Mouse (Mus musculus): ENCODE measurements around the gene Angpt4.

Gene Angpt4

DNA sequence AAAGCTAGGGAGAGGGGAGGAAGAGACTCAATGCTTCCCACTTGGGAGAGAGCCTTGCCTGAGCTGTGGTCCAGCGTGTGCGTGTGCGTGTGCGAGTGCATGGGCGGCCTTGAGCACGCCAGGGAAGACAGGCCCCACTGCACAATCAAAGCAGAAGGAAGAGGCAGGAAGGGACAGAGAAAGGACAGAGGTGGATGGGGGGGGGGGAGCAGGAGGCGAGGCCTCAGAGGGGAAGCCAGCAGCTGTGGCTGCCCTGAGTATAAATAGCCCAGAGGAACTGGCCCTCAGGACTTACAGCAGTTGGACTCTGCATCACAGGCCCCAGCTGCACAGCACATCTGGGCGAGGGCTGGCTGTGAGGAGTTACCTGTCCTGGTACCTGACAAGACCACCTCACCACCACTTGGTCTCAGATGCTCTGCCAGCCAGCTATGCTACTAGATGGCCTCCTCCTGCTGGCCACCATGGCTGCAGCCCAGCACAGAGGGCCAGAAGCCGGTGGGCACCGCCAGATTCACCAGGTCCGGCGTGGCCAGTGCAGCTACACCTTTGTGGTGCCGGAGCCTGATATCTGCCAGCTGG lies at the start of gene Angpt4:
Gene Angpt4, plus strand, starts transcription at position 292 of the 582 bp plus-strand sequence.
- no peak for DNase-seq

DNA sequence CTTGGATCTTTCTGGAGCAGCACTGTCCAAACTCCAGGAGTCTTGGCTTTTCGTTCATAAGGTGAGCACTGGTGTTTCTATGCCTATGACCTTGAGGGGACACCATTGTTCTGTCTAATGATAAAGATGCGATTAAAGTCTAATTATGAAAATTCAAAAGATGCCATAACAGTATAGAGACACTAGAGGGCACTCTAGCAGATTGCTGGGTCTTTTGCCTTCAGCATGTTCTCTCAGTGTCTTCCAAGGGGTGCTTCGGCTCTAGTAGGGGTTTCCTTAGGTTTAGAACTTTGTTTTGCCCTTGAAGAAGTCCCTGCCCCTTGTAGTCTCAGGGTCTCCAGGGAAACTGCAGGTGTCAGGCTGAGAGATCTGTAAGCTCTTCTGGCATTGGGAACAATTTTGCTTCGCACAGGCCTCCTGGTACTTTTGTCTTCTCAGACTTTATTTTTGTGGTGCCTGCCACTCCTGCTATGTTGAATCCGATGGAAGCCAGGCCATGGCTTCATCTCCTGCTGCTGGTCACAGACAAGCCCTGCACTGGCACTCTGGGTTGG lies 48.7 kb upstream of the Angpt4 start:
- DNase-seq = no peak

DNA sequence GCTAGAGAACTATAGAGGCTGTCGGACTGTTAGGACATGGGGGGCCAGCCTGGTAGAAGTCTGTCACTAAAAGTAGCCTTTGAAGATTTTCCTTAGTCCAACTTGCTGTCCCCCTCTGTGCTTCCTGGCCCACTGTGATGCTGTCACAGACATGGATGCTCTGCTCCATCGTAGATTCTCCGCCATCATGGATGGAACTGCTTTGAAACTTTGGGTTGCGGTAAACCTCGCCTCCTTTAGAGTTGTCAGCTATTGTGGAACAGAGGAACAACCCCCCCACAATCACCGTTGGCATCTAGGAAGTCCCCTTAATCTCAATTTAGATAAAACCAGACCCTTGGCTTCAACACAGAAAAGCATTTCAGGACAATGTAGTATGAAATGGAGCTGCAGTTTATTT lies 46.1 kb upstream of the Angpt4 start:
- no peak for DNase-seq

DNA sequence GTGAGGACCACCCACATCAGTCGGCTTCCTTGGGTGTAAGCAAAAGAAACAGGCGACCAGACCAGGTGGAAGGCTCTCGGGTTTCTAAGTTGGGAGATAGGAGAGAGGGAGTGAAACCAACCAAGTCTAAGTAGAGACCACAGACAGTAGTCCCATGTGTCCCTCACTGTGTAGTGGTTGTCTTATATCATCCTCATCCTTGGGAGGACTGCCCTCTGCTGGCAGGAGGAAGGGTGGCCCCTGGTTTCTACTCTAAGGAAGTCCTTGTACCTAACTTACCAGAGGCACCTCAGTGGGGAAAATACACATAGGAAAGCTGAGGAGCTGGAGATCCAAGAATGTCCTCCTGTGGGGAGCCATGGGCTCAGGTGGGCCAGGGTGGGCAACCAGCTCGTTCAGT lies 44.5 kb upstream of the Angpt4 start:
- peak; percentile 26 to 34 for DNase-seq

DNA sequence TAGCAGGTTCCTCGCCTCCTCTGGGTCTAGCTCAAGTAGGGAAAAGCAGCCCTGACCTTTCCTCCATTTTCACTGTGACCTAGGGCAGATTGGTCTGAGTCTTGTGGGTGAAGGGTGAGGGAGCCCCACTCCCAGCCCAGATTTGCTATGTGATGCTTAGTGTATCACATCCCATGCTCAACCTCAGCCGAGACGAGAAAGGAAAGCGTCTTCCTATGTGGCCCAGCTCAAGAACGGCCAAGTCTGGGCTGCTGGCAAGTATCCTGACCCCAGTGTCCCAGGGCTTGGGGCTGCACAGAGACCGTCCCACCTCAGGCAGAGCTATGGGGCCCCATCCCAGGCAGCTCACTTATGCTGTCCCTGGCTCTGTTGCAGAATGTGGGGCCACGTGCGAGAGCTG lies 42.8 kb upstream of the Angpt4 start:
- DNase-seq = no peak

DNA sequence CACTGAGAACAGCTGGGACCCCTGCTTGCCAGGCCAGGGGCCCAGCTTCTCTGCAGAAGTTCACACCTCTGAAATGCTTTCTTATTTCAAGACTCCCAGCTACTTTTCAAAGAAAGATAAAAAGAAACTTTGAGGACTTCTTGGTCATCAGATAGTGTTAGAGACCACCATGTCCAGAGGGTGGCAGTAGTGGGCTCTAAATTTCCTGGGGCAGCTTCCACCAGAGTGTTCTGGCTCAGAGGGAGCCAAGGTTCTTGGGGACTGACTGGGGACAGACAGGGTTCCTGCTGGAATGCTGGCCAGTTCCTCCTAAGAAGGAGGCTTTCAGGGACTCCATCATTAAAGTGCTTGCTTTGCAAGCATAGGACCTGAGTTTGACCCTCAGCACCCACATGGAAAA lies 36.5 kb upstream of the Angpt4 start:
- DNase-seq = no peak

DNA sequence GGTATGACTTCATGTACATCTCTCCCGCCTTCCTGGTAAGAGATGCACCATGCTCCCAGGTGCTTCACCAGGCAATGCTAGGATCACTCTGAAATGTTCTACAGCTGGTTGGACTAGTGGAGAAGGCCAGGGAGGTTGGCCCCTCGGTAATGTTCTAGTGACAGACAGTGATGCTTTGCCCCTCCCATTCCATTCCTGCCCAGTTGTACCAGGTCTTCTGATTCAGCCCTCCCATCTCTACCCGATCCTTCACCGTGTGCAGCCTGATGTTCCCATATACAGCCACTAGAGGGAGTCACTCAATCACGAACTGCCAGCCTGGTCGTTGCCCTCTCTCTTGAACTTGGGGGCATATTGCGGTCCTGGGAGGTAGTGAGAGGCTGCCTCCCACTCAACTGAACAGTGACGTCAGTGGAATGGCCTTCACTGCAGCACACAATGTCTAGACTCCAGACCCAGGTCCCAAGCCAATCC lies 35.0 kb upstream of the Angpt4 start:
- peak; percentile 39 for DNase-seq

DNA sequence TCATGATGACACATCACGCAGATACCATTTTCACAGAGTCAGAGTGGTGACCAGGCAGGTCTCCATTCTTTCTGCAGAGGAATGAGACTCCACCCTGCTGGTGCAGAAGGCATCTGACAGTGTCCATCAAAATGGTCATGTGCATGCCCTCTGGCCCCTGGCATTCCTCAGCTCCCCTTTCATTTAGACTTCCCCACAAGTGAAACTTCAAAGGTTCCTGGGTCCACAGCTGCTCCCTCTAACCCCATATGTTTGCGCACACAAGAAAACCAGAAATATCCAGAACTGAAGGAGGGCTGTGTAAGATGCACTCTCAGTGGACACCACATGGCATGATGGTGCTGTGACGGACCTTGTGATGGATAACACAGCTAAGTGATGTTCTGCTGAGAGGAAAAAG lies 32.4 kb upstream of the Angpt4 start:
- no peak for DNase-seq

DNA sequence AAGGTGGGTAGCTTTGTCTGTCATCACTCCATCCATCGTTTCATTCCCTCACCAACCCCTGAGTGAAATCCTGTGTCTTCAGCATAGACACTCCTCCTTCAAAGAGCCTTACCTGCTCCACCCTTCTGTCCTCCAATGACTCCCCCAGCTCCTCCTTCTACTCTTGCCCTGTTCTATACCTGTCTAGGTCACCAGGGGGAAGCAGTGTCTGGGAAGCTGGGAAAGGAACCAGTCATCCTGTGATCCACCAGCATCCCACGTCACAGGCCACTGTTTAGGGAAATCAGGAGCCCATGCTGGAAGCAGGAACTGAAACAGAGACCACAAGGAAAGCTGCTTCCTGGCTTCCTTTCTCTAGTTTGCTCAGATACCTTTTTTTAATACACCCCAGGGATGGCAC lies 31.2 kb upstream of the Angpt4 start:
- no peak for DNase-seq

DNA sequence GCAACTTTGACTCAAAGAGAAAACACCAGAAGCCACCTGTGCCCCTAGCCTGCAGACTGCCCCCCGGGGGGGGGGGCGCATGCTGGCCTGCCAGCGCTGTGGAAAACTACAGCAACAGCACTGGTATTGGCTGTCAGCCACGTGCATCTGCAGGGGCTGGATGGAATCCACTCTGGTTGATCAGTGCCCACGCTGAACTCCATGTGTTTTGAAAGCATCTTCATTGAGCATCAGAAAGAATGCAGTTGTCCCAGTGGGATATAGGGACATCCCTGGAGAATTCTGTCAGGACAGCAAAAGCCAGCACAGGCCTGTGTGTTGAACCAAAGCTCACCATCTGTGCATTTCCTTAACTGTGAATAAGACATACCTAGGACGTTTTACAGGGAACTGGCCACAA lies 20.0 kb upstream of the Angpt4 start:
- DNase-seq = no peak

DNA sequence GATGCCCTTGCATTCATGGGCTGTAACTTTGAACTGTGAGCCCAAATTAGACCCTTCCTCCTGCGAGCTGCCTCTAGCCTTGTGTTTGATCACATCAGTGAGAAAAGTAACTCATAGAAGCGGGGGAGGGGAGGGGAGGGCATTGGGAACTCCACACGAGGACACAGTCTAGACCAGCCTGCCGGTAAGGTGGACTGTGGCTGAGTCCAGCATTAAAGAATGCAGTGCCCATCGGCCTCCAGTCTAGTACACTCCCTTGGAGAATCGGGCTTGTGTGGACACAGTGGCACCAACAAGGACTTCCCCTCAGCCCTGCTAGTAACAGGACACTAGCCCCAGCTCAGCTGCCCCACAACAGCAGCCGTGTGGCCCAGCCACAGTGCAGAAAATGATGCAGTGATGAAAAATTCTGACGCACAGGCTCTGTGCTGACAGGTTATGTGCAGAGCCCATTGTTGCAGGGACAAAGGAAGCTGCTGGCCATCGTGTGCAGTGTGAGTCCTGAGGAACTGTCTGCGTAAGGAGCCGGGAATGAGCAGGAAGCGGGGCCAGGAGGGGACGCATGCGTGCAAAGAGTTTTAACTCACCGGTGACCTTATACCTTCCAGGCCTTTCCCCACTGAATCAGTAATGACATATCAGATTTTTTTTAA lies 17.8 kb upstream of the Angpt4 start:
- DNase-seq = no peak

DNA sequence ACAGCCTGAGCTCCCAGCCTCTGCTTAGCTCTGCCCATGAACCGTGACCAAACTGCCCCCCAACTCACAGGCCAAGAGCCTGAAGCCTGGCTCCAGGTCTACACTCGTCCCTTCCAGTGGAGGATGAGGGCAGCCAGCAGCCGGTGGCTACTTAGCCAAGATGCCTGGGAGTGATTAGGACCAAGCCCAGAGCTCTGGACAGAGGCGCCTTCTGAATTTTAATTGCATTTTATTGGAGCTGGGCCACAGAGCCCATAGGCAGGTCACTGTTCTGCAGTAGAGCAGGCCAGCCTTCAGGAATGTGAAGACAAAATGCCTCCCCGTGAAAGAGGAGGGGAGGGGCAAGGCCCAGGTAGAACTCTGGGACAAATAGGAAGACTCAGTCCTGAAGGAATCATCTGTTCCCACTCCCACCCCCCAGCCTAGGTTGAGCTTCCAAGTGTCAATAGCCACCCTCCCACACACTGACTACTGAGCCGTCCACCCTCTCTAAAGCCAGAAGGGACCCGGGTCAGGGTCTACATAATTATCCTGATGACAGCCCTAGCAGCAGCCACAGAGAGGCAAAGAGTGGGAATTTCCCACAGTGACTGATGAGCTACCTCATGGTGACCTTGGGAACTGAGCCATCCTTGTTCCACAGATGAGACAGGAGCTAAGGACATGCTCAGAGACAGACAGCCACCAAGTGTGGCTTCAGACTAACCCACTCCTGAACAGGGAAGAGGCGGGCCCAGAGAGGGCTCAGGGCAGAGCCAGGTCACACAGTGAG lies 16.6 kb upstream of the Angpt4 start:
- no peak for DNase-seq

DNA sequence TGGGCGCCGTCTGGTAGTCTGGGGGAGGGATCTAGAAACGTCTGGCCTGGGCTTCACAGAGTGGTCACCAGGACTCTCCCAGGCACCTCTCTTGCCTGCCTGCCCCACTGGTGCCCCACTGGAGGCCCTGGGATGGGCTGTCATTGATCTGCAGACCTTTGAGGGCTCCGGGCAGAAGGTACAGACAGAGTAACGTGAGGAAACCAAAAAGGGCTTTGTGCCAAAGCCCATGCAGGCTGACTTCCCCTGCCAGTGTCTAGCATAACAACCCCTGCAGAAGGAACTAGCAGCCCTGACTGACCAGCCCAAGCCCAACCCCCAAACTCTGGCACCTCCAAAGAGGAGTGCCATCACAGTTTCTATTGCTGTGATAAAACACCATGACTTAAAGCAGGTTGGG lies 15.1 kb upstream of the Angpt4 start:
- no peak for DNase-seq

DNA sequence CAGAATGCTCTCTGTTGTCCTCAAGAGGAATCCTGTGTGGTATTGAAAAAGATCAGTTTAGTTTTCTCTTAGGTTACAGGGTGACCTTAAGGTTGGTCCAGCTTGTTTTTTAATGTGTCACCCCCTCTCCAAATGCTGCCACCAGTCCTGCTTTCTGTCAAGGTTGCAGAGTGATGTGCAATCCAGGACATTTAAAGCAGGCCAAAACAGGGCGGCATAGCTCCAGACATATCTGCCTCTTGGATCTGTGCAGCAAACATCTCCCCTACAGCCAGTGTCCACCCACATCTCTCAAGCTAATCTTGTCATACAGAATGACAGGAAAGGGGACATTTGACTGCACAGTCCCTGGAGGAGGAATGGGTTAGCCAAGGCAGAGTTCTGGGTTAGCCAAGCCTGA lies 12.9 kb upstream of the Angpt4 start:
- no peak for DNase-seq

DNA sequence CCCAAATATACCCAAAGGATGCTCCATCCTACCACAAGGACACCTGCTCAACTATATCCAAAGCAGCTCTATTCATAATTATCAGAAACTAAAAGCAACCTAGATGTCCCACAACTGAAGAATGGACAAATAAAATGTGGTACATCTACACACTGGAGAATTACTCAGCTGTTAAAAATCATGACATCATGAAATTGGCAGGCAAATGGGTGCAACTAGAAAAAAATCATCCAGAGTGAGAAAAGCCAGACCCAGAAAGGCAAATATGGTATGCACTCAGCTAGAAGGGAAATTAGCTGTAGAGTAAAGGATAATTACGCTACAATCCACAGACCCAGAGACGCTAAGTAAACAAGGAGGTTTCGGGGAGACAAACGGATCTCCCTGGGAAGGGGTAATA lies 10.2 kb upstream of the Angpt4 start:
- DNase-seq = no peak

DNA sequence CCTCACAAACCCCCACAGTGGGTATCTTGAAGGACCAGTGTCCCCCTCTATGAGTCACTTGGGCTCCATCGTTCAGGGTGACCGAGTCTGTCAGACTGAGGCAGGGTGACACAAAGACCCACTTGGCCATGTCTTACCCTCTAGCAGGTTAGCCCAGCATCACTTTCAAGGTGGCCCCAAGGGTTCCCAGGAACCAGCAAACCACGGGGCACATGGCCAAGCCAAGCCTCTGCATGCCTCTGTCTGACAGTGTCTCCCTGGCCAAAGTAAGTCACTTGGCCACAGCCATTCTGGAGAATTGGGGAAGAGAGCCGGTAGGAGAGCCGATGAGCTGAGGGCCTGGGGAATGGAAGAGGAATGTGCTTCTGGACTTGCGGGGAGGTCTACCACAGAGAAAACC lies 7.7 kb upstream of the Angpt4 start:
- no peak for DNase-seq

DNA sequence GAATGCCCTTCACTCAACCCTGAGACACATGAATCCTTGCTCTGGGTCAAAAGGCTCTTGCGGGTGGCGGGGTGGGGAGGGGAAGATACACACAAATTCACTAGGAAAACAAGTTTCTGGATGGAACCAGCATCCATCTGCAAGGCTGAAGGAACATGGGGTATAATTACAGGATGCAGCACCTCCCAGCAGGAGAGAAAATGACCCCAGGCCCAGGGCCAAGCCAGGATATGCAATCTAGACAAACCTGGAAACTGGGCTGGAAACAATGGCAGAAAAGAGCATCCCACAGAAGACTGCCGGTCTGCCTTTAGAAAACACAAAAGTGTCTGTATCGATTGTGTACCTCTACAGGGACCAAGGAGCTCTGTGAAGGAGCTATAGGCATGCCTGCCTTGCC lies 7.1 kb upstream of the Angpt4 start:
- no peak for DNase-seq

DNA sequence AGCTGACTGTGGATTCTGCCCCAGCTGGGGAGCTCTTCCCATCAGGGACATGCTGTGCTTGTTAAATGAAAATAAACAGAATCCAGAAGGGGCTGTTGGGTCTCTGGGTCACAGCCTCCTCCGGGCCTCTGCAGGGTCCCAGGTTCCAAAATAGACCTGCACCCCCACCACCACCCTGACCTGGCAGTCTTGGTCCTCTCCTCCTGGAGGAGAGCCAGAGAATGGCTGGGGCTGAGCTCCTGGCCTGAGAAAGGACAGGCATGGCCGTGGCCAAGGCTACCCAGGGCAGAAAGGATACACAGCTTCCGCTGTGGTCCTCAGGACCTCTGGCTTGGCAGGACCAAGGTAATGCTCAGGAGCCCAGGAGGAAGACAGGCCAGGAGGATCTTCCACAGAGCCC lies 6.4 kb upstream of the Angpt4 start:
- no peak for DNase-seq

DNA sequence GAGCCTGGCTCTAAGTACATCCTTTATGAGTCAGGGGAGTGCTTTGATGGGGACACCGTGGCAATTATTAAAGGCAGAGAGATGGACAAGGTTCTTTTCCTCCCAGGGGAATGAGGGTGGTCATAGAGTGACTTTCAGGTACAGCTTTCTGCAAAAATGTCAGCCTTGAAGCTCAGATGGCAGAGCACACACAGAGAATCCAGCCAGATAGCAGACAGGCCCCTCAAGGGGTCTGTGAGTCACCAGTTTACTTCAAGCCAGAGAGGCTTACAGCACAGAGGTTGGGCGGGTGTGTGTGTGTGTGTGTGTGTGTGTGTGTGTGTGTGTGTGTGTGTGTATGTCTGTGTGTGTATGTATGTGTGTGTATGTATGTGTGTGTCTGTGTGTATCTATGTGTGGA lies 4.0 kb upstream of the Angpt4 start:
- no peak for DNase-seq

DNA sequence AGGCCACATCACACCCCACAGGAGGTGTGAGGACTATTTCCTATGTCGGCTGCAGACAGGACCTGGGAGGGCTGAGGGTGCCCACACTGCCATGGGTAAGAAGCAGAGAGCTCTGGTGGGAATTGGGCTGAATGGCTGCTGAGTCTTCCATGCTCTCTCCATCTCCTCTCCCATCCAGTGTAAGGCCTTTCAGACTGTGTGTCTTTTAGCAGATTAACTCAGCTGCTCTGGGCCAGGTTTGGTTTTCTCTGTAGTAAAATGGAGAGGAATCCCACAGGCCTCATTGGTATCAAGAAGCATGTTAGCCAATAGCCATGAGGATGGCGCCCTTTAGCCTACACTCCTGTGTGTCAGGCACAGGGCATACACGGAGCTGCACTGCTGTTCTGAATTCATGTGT lies 1.6 kb upstream of the Angpt4 start:
- no peak for DNase-seq

DNA sequence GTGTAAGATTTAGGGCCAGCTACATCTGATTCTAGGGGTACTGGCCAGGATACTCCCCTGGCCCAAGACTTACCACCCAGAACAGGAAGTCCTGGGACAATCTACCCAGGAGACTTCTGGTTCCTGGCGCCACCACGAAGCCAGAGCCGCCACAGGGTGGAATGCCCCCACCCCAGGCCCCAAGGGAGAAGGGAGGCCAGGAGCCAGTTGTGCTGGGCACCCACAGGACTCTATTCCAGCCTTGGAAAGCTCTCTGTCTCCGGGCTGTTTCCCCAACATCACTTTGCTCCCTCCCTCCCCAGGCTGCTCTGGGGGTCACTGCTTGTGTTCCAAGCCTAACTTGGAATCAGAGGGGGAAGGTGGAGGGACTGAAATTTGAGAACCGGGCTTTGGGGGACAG lies 512 bp upstream of the Angpt4 start:
- no peak for DNase-seq

DNA sequence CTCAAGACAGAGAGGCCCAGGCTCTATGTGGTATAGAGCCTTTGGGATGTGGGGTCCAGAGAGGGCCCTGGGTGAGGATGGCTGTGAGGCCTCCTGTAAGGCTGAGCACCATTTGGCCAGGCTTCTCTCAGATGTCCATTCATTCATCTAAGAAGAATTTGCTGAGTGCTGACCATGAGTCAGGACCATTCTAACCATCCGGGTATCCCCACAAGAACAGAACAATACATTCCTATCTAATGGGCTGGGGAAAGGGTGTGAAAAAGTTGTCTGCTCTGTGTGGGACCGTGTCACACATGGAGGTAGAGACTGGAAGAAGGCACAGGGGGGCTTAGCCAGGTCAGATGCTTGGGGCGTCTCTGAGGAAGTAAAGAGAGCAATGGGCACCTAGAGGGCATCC lies 741 bp downstream of the Angpt4 start:
- DNase-seq = no peak

DNA sequence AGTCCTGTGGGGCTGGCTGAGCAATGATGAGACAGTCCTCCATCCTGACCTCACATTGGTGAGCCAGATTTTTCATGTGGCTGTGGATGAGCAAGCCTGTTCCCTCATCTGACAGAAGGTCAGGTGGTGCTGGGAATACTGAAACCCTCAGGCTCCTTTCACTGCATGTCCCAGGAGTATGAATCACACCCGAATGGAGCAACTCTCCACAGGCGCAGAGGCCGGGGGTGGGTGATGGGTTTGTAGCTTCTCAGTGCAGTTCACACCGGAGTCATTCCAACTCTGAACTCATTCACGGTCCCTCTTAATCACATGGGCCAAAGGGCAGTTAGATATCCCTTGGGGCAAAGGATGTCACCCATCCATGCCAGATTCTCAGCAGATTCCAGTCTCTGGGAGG lies 3.1 kb downstream of the Angpt4 start:
- DNase-seq = no peak

DNA sequence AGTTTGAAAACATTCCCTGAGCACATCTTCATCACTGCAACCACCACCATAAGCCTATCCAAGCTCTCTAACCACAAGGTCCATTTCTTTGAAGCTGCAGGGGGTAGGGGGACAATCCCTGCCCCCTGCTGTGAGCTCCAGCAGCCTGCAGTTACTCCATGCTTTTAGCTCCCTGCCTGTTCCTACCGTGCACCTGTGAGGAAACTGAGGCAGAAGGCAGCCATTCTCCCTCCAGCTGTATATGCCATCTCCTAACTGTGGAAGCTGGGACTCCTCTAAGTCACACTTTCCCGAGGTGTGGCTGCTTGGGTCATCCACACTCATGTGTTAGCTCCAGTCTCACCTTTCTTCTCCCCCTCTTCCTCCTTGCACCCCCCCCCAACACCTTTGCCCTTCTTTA lies 4.1 kb downstream of the Angpt4 start:
- no peak for DNase-seq

All from thymus, postnatal 36 days (tissue).